Mouse (Mus musculus): ENCODE results near the gene Slc6a1. TPM values are rescaled to one million over a fixed set of nuclear protein-coding genes. Genes with fewer than 3 reads are reported as not detected.

Slc6a1 gene
- polyA plus RNA-seq, 1 experiment from 2014 or later = 0.04 TPM

GRCm38 (mm10) chr6:114283278-114283770, 889 bp downstream of the Slc6a1 start:
- WGBS (ENCODE audit: insufficient replicate concordance) = 16% methylated on average over 8 of the region's 8 CpGs
- Histone ChIP-seq H3K4me3 (ENCODE audit: low read depth, low read length) (no peak overlapping the region), H3K9me3 (replicated peaks; ENCODE audit: control insufficient read depth, low read length) (no peaks in the 10 kb centered on the region), H3K4me2 (ENCODE audit: low read depth, low read length) (no peak overlapping the region), H3K36me3 (ENCODE audit: control insufficient read depth, insufficient read depth) (no peaks in the 10 kb centered on the region), H3K9ac (ENCODE audit: low read depth, low read length) (no peak overlapping the region), H3K27ac (ENCODE audit: low read length) (no peak overlapping the region), H3K27me3 (ENCODE audit: control insufficient read depth, insufficient read depth, low read depth, low read length) (peaks cover 45% of the 10 kb centered on the region), H3K4me1 (ENCODE audit: control insufficient read depth, low read depth, low read length) (no peaks in the 10 kb centered on the region)
- no peak for ATAC-seq (ENCODE audit: low read depth)

GRCm38 (mm10) chr6:114283927-114284703, 1.7 kb downstream of the Slc6a1 start:
- no peak overlapping the region for H3K4me2 ChIP-seq (ENCODE audit: low read depth, low read length)
- no peaks in the 10 kb centered on the region for H3K9me3 ChIP-seq (replicated peaks; ENCODE audit: control insufficient read depth, low read length)
- no peak overlapping the region for H3K4me3 ChIP-seq (ENCODE audit: low read depth, low read length)
- no peaks in the 10 kb centered on the region for H3K4me1 ChIP-seq (ENCODE audit: control insufficient read depth, low read depth, low read length)
- no peaks in the 10 kb centered on the region for H3K36me3 ChIP-seq (ENCODE audit: control insufficient read depth, insufficient read depth)
- WGBS (ENCODE audit: insufficient replicate concordance) = 44% methylated on average over 10 of the region's 10 CpGs
- no peak overlapping the region for H3K9ac ChIP-seq (ENCODE audit: low read depth, low read length)
- no peak overlapping the region for H3K27ac ChIP-seq (ENCODE audit: low read length)
- peaks cover 45% of the 10 kb centered on the region for H3K27me3 ChIP-seq (ENCODE audit: control insufficient read depth, insufficient read depth, low read depth, low read length)
- no peak for ATAC-seq (ENCODE audit: low read depth)

- Histone ChIP-seq H3K27ac (ENCODE audit: low read length) (no peak overlapping the region), H3K9me3 (replicated peaks; ENCODE audit: control insufficient read depth, low read length) (no peaks in the 10 kb centered on the region), H3K36me3 (ENCODE audit: control insufficient read depth, insufficient read depth) (no peaks in the 10 kb centered on the region), H3K4me1 (ENCODE audit: control insufficient read depth, low read depth, low read length) (no peaks in the 10 kb centered on the region), H3K4me2 (ENCODE audit: low read depth, low read length) (no peak overlapping the region), H3K4me3 (ENCODE audit: low read depth, low read length) (no peak overlapping the region), H3K9ac (ENCODE audit: low read depth, low read length) (no peak overlapping the region), H3K27me3 (ENCODE audit: control insufficient read depth, insufficient read depth, low read depth, low read length) (peaks cover 45% of the 10 kb centered on the region)
- 24% methylated on average over 4 of the region's 4 CpGs for WGBS (ENCODE audit: insufficient replicate concordance)
- no peak for ATAC-seq (ENCODE audit: low read depth)
Observed at GRCm38 (mm10) chr6:114285424-114285823, 3.0 kb downstream of the Slc6a1 start.

- Histone ChIP-seq H3K9me3 (replicated peaks; ENCODE audit: control insufficient read depth, low read length) (no peaks in the 10 kb centered on the region), H3K36me3 (ENCODE audit: control insufficient read depth, insufficient read depth) (no peaks in the 10 kb centered on the region), H3K27me3 (ENCODE audit: control insufficient read depth, insufficient read depth, low read depth, low read length) (peaks cover 22% of the 10 kb centered on the region), H3K4me1 (ENCODE audit: control insufficient read depth, low read depth, low read length) (no peaks in the 10 kb centered on the region), H3K4me3 (ENCODE audit: low read depth, low read length) (no peak overlapping the region), H3K9ac (ENCODE audit: low read depth, low read length) (no peak overlapping the region), H3K27ac (ENCODE audit: low read length) (no peak overlapping the region), H3K4me2 (ENCODE audit: low read depth, low read length) (no peak overlapping the region)
- 25% methylated on average over 7 of the region's 7 CpGs for WGBS (ENCODE audit: insufficient replicate concordance)
- ATAC-seq (ENCODE audit: low read depth) = no peak
Observed at GRCm38 (mm10) chr6:114289106-114289505, 6.7 kb downstream of the Slc6a1 start.

GRCm38 (mm10) chr6:114290184-114290583, 7.7 kb downstream of the Slc6a1 start:
- Histone ChIP-seq H3K9ac (ENCODE audit: low read depth, low read length) (no peak overlapping the region), H3K27me3 (ENCODE audit: control insufficient read depth, insufficient read depth, low read depth, low read length) (peaks cover 13% of the 10 kb centered on the region; the same call in 1 of the 2 replicates), H3K4me1 (ENCODE audit: control insufficient read depth, low read depth, low read length) (no peaks in the 10 kb centered on the region), H3K4me3 (ENCODE audit: low read depth, low read length) (no peak overlapping the region), H3K4me2 (ENCODE audit: low read depth, low read length) (no peak overlapping the region), H3K27ac (ENCODE audit: low read length) (no peak overlapping the region), H3K36me3 (ENCODE audit: control insufficient read depth, insufficient read depth) (no peaks in the 10 kb centered on the region), H3K9me3 (replicated peaks; ENCODE audit: control insufficient read depth, low read length) (no peaks in the 10 kb centered on the region)
- no peak for ATAC-seq (ENCODE audit: low read depth)
- 45% methylated on average over 8 of the region's 8 CpGs for WGBS (ENCODE audit: insufficient replicate concordance)

- ATAC-seq (ENCODE audit: low read depth) = no peak
- H3K4me3 ChIP-seq (ENCODE audit: low read depth, low read length) = no peak overlapping the region
Observed at GRCm38 (mm10) chr6:114290929-114291328, 8.5 kb downstream of the Slc6a1 start.

GRCm38 (mm10) chr6:114291396-114291795, 9.0 kb downstream of the Slc6a1 start:
- H3K36me3 ChIP-seq (ENCODE audit: control insufficient read depth, insufficient read depth) = no peaks in the 10 kb centered on the region
- no peak for ATAC-seq (ENCODE audit: low read depth)
- 37% methylated on average over 5 of the region's 5 CpGs for WGBS (ENCODE audit: insufficient replicate concordance)
- H3K4me3 ChIP-seq (ENCODE audit: low read depth, low read length) = no peak overlapping the region
- no peaks in the 10 kb centered on the region for H3K9me3 ChIP-seq (replicated peaks; ENCODE audit: control insufficient read depth, low read length)
- H3K27ac ChIP-seq (ENCODE audit: low read length) = no peak overlapping the region
- H3K4me2 ChIP-seq (ENCODE audit: low read depth, low read length) = no peak overlapping the region
- H3K27me3 ChIP-seq (ENCODE audit: control insufficient read depth, insufficient read depth, low read depth, low read length) = peaks cover 6% of the 10 kb centered on the region; the same call in 1 of the 2 replicates
- no peaks in the 10 kb centered on the region for H3K4me1 ChIP-seq (ENCODE audit: control insufficient read depth, low read depth, low read length)
- no peak overlapping the region for H3K9ac ChIP-seq (ENCODE audit: low read depth, low read length)

More at GRCm38 (mm10) chr6:114290929-114291328, 8.5 kb downstream of the Slc6a1 start:
- 44% methylated on average over 4 of the region's 4 CpGs for WGBS (ENCODE audit: insufficient replicate concordance)
- H3K36me3 ChIP-seq (ENCODE audit: control insufficient read depth, insufficient read depth) = no peaks in the 10 kb centered on the region
- H3K9me3 ChIP-seq (replicated peaks; ENCODE audit: control insufficient read depth, low read length) = no peaks in the 10 kb centered on the region
- no peaks in the 10 kb centered on the region for H3K4me1 ChIP-seq (ENCODE audit: control insufficient read depth, low read depth, low read length)
- H3K27me3 ChIP-seq (ENCODE audit: control insufficient read depth, insufficient read depth, low read depth, low read length) = peaks cover 8% of the 10 kb centered on the region; the same call in 1 of the 2 replicates
- no peak overlapping the region for H3K9ac ChIP-seq (ENCODE audit: low read depth, low read length)
- no peak overlapping the region for H3K27ac ChIP-seq (ENCODE audit: low read length)
- H3K4me2 ChIP-seq (ENCODE audit: low read depth, low read length) = no peak overlapping the region

GRCm38 (mm10) chr6:114293511-114293910, 11.1 kb downstream of the Slc6a1 start:
- 25% methylated on average over 8 of the region's 8 CpGs for WGBS (ENCODE audit: insufficient replicate concordance)
- ATAC-seq (ENCODE audit: low read depth) = no peak

GRCm38 (mm10) chr6:114295086-114295485, 12.7 kb downstream of the Slc6a1 start:
- H3K27me3 ChIP-seq (ENCODE audit: control insufficient read depth, insufficient read depth, low read depth, low read length) = no peaks in the 10 kb centered on the region
- 54% methylated on average over 4 of the region's 4 CpGs for WGBS (ENCODE audit: insufficient replicate concordance)
- no peak overlapping the region for H3K4me2 ChIP-seq (ENCODE audit: low read depth, low read length)
- H3K4me3 ChIP-seq (ENCODE audit: low read depth, low read length) = no peak overlapping the region
- H3K9me3 ChIP-seq (replicated peaks; ENCODE audit: control insufficient read depth, low read length) = no peaks in the 10 kb centered on the region
- H3K36me3 ChIP-seq (ENCODE audit: control insufficient read depth, insufficient read depth) = no peaks in the 10 kb centered on the region
- no peak overlapping the region for H3K27ac ChIP-seq (ENCODE audit: low read length)
- no peak overlapping the region for H3K9ac ChIP-seq (ENCODE audit: low read depth, low read length)
- no peaks in the 10 kb centered on the region for H3K4me1 ChIP-seq (ENCODE audit: control insufficient read depth, low read depth, low read length)
- ATAC-seq (ENCODE audit: low read depth) = no peak

More at GRCm38 (mm10) chr6:114293511-114293910, 11.1 kb downstream of the Slc6a1 start:
- H3K27ac ChIP-seq (ENCODE audit: low read length) = no peak overlapping the region
- no peak overlapping the region for H3K4me2 ChIP-seq (ENCODE audit: low read depth, low read length)
- H3K9me3 ChIP-seq (replicated peaks; ENCODE audit: control insufficient read depth, low read length) = no peaks in the 10 kb centered on the region
- H3K4me3 ChIP-seq (ENCODE audit: low read depth, low read length) = no peak overlapping the region
- no peaks in the 10 kb centered on the region for H3K36me3 ChIP-seq (ENCODE audit: control insufficient read depth, insufficient read depth)
- no peaks in the 10 kb centered on the region for H3K27me3 ChIP-seq (ENCODE audit: control insufficient read depth, insufficient read depth, low read depth, low read length)
- no peak overlapping the region for H3K9ac ChIP-seq (ENCODE audit: low read depth, low read length)
- no peaks in the 10 kb centered on the region for H3K4me1 ChIP-seq (ENCODE audit: control insufficient read depth, low read depth, low read length)
